Mouse (Mus musculus) layer of hippocampus, adult 2 months (tissue): ENCODE data around the gene Kcnq1. TPM values are rescaled to one million over a fixed set of nuclear protein-coding genes. Genes with fewer than 3 reads are reported as not detected.

Experiments
- DNase-seq, 2 experiments: peaks; one replicate each; pipeline ENCODE4 v3.0.0; 2022; ENCODE audit warnings: low spot score in 2 of 2
- H3K27ac ChIP-seq: fragments of 200-600 bp; 2 replicates; pipeline ENCODE4 v1.8.1; 2022
- H3K4me3 ChIP-seq: fragments of 200-600 bp; 2 replicates; pipeline ENCODE4 v1.8.1; 2022; ENCODE audit warnings: mild to moderate bottlenecking
- CTCF ChIP-seq: fragments of 200-600 bp; conservative IDR thresholded peaks from 2 replicates; pipeline ENCODE4 v1.8.1; 2022; ENCODE audit warnings: antibody characterized with exemption, mild to moderate bottlenecking, moderate library complexity
- total RNA-seq, 2 experiments: library from RNA; stranded (reverse); gene quantifications; 2 replicates each; pipeline ENCODE4 v1.2.3; 2021

Gene Kcnq1
- total RNA-seq, 2 experiments from 2014 or later = 0.29 to 0.97 TPM

DNA sequence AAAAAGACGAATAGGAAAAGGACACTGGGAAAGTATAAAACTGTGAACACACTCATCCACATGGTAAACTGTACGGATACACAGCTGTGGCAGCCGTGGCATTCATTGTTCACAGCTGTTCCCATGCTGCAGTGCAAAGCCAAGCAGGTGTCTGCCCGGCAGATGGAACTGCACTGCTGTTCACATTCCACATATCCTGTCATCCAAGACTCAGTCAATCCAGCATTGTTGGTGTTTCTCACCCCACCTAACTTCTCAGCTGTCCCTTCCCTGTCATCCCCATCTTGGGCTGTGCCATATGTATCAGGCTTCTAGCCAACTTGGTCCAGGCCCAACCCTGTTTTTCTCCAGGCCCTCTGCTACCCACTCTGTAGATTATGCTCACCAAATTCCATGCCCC lies 232.5 kb downstream of the Kcnq1 start:
- no peak for TF ChIP-seq CTCF
- H3K27ac ChIP-seq = no peak overlapping the region
- no peak overlapping the region for H3K4me3 ChIP-seq
- no peak for DNase-seq

- DNase-seq = peak in 1 of 2 experiments; percentile 14
- H3K27ac ChIP-seq = no peak overlapping the region
- H3K4me3 ChIP-seq = no peak overlapping the region
- TF ChIP-seq CTCF = no peak
Observed at GRCm38 (mm10) chr7:143340601-143341281, 234.6 kb downstream of the Kcnq1 start.

DNA sequence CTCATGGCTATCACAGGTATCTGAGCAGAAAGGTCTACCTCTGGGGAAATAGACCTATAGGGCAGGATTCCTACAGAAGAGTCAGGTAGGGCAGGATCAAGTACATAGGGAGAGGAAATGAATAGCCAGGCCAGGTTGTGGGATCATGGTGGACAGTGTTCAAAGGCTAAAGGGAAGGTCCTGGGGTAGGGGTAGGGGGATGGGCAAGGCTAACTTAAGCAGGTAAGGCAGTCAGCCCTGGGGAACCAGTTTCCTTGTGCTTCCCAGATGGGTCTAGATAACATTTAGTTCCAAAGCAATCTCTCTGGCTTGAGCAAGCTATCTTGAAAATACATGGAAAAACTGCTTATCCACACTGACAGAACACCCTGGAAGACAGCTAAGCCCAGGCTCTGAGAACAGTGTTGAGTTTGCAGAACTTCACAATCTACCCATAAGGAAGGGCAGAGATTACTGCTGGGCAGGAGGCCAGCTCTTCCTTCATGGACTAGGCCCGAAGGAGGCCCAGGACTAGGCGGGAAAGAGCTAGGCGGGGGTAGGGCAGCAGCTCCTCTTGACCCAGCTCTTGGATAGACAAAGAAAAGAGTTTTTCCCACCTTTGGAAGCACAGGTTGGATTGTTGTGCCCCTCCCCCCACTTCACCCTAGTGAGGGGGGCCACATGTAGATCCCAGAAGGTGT lies 235.3 kb downstream of the Kcnq1 start:
- Histone ChIP-seq H3K27ac (no peak overlapping the region), H3K4me3 (no peak overlapping the region)
- DNase-seq = no peak
- TF ChIP-seq CTCF = no peak

DNA sequence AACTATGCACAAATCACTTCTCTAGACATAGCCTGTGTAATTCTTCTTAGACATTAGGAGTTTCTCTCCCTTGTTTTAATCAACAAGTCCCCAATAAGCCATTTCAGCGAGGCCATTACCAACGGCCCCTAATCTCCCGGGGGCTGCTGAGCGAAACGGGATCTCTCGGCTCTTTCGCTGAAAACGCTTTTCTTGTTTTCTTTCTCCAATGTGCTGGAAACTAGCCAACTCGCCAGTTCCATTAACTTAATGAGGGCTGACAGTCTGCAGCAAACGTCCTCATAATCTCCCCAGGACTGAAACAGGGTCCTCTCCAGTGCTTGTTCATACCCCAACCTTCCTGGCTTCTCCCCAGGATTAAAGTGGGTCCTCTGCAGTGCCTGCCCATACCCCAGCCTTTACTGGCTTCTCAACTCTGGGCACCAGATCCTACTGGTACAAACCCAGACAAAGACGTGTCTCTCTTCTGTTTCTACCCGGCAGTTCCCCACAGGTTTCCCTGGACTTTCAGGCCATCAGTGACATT lies 237.7 kb downstream of the Kcnq1 start:
- no peak overlapping the region for H3K4me3 ChIP-seq
- no peak for DNase-seq
- TF ChIP-seq CTCF = no peak
- no peak overlapping the region for H3K27ac ChIP-seq

DNA sequence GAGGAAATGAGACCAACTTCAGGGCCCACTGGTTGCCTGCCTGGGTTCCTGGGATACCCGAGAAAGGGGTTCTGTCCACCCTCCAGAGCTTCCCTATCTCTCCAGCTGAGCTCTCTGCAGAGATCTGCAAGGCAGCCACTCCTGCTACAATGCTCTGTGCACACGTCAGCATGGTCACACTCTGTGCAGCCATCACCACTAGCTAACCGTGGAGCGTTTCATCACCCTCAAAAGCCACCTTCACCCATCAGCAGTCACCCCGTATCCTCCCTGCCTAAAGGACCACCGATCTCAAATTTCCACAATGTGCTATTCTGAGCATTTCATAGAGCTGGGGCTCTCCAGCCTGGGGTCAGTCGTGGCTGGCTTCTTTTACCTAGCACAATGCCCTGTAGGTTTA lies 243.1 kb downstream of the Kcnq1 start:
- no peak for TF ChIP-seq CTCF
- H3K4me3 ChIP-seq = no peak overlapping the region
- DNase-seq = no peak

DNA sequence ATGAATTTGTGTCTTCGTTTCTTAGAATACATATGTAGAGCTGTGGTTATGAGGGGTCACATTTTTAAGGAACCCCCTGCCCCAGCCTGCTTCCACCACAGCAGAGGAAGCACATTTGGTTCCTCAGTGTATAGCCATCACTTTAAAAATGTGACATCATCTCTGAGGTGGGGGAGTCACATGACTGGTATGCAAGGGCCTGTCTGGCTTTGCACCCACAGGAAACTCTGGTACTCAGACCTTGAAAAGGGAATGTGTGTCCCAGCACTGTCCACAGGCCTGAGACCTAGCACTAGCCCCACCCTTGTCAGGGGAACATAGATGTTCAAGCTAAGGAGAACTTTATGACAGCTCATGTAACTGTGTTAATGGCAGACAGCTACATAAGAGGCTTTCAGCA lies 243.7 kb downstream of the Kcnq1 start:
- no peak for TF ChIP-seq CTCF
- Histone ChIP-seq H3K27ac (no peak overlapping the region), H3K4me3 (no peak overlapping the region)
- no peak for DNase-seq

More for the DNA sequence above, 243.1 kb downstream of the Kcnq1 start:
- H3K27ac ChIP-seq = no peak overlapping the region

DNA sequence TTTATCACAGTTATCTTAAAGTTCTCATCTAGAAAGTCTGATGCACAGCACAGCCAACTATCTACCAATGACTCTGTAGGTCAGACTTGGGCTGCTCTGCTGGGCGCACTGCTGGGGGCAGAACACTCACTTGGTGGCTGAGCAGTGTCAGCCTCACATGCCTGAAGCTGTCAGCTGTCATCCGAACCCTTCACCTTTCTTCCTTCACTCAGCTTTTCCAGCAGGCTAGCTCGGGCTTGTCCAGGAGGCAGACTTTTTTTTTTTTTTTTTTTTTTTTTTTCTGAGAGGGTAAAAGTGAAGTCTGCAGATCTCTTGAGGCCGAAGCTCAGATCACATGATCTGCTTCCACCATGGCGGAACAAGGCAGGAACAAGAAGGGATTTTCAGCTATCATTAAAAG lies 249.7 kb downstream of the Kcnq1 start:
- Histone ChIP-seq H3K4me3 (no peak overlapping the region), H3K27ac (no peak overlapping the region)
- no peak for TF ChIP-seq CTCF
- no peak for DNase-seq

DNA sequence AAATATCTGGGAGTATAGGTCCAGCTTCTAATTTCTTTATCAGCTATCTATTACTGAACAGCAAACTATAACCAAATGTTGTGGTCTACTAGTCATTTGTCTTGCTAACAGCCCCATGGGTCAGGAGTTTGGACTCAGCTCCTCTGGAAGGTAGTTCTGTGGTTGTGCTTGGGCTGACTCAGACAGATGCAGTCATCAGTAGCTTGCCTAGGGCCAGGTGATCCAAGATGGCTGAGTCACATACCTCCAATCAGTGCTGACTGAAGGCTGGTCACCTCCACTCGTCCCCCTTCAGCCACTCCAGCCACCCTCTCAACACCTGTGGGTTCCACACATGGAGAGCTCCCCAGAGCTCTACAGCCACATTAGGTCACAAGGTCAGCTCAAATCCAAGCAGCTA lies 250.9 kb downstream of the Kcnq1 start:
- no peak overlapping the region for H3K4me3 ChIP-seq
- no peak for DNase-seq

GRCm38 (mm10) chr7:143357831-143358230 lies 251.7 kb downstream of the Kcnq1 start:
- no peak for TF ChIP-seq CTCF
- no peak for DNase-seq
- Histone ChIP-seq H3K27ac (no peak overlapping the region), H3K4me3 (no peak overlapping the region)

More for the DNA sequence above, 250.9 kb downstream of the Kcnq1 start:
- TF ChIP-seq CTCF = no peak
- H3K27ac ChIP-seq = no peak overlapping the region

DNA sequence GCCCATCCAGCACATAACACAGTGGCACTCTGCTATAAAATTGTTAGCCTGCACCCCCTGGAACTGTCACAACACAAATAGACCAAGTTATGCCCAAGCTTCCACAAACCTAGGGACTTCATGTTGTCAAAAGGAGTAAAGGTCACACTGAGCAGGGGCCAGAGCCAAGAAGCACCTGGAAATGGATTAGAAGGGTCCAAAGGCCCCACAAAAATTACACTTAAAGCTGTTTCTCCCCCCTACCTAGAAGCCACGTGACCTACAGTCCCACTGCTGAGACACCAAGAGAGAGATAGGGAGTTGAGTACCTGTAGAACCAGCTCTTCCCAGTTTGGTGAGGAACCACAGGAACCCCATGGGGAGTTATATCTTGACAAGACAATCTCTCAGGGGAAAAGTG lies 253.6 kb downstream of the Kcnq1 start:
- Histone ChIP-seq H3K4me3 (no peak overlapping the region), H3K27ac (no peak overlapping the region)
- no peak for DNase-seq
- no peak for TF ChIP-seq CTCF

DNA sequence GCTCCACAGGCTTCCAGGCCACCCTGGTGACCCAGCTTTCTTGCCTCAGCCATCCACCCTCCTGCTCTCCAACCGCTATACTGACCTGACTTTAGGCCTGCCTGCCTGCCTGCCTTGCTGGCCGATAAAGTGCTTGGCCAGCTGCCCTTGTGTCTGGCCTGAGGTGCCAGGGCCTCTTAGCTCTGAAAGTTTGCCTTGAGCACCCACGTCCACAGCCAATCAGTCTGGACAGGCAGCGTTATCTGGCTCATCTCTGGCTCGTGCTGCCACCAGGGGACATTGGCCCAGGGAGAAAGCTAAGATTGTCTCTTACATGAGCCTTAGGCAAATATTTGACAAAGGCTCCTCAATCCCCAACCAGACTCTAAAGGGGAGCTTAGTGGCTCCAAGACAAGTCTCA lies 254.6 kb downstream of the Kcnq1 start:
- DNase-seq = no peak
- H3K27ac ChIP-seq = no peak overlapping the region
- H3K4me3 ChIP-seq = no peak overlapping the region
- TF ChIP-seq CTCF = no peak

DNA sequence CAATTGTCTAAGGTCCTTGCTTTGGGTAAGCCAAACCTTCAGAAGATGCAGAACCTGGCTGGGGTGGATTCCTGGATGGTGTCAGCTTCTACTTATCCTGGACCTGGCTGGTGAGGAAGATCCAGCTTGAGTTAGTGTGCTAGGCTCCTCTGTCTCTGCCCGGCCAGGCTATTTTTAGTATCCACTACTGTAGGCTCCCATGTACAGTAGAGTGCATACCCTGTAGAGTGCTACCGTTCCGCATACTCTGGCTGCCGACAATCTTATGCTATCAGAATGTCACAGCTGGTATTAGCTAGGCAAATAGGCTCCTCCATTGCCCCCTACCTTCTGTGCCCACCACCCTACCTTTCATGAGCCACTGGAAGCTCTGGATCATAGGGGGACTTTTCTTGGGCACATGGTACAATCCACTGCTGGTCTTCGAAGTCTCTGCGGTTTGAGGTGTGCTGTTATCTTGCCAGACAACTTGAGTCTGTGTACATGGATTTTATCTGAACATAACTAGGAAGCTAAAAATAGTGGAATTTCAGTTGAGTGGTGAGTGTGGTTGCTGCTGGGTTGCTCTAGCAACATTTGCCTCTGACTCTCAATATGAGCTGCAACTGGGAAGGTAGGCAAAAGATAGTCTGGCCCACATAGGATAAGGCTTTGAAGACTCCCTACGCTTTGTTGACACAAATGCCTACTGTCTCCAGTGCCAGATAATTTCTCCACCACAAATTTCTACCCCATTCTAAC lies 258.1 kb downstream of the Kcnq1 start:
- DNase-seq = no peak
- no peak overlapping the region for H3K27ac ChIP-seq

DNA sequence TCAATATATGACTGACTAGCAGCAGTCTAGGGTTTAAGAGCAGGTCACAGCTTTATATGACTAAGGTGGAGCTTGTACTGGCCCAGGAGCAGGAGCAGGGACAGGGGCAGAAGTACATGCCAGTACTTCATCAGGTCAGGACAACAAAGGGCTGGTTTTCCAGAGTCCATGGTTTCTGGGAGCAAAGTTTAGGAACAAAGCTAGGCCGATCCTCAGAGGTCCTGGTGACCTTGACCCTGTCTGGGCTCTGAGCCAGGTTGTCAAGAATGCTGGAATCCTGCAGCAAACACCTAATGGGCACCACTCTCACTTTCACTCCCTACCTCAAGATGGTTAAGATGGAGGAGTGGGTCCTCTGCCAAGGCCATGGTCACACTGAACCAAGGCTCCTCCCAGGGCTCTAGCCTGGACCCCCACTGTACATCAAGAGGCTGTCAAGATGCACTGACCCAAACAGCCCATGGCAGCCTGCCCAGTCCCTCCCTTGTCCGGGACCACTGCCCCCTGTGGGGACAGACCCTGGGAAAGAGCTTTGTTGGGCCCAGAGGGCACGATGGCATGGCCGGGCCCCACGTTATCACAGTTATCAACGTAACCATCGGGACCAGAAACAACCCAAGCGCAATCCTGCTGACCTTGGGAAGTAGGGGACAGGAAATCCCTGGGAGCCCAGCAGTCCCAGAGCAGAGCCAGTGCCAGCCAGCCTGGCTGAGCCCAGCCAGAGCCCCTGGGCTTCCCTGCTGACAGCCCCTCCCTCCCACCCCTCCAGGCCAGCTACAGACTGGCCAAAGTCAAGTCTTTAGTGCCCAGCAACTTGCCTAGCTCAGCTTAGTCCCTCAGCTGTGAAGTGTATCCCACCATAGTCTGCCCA lies 259.0 kb downstream of the Kcnq1 start:
- DNase-seq = no peak
- Histone ChIP-seq H3K27ac (no peak overlapping the region), H3K4me3 (no peak overlapping the region)
- no peak for TF ChIP-seq CTCF

More for the DNA sequence above, 258.1 kb downstream of the Kcnq1 start:
- H3K4me3 ChIP-seq = no peak overlapping the region
- no peak for TF ChIP-seq CTCF
